Mouse (Mus musculus) neural tube, embryonic 14.5 days (tissue): ENCODE results near the gene Coq9. TPM values are rescaled to one million over a fixed set of nuclear protein-coding genes. Genes with fewer than 3 reads are reported as not detected.

ENCODE experiments used
- ATAC-seq: fragments of 200-750 bp; cut with Nextera tagmentation; 2 replicates; pipeline ENCODE4 v1.8.0; 2017; ENCODE audit warnings: low read depth, mild to moderate bottlenecking, moderate TSS enrichment, moderate library complexity
- H3K27ac ChIP-seq: fragments of 300-500 bp; sonication (generic); 2 replicates; pipeline ENCODE4 v1.5.1; 2014; ENCODE audit warnings: low read depth, mild to moderate bottlenecking, control low read depth, low read length, moderate library complexity, mixed read lengths
- H3K27me3 ChIP-seq: fragments of 300-500 bp; sonication (generic); 2 replicates; pipeline ENCODE4 v1.6.1; 2014; ENCODE audit warnings: low read length; ENCODE audit not compliant: control insufficient read depth, insufficient read depth
- H3K36me3 ChIP-seq: fragments of 300-500 bp; sonication (generic); 2 replicates; pipeline ENCODE4 v1.6.1; 2014; ENCODE audit warnings: low read length, mixed read lengths; ENCODE audit not compliant: control insufficient read depth, insufficient read depth
- H3K4me1 ChIP-seq: fragments of 300-500 bp; sonication (generic); 2 replicates; pipeline ENCODE4 v1.6.1; 2014; ENCODE audit warnings: low read length; ENCODE audit not compliant: control insufficient read depth, insufficient read depth
- H3K4me2 ChIP-seq: fragments of 300-500 bp; sonication (generic); 2 replicates; pipeline ENCODE4 v1.6.1; 2014; ENCODE audit warnings: mild to moderate bottlenecking, low read depth, low read length, control low read depth
- H3K4me3 ChIP-seq: fragments of 300-500 bp; sonication (generic); 2 replicates; pipeline ENCODE4 v1.5.1; 2014; ENCODE audit warnings: low read depth, low read length, control low read depth, mixed read lengths
- H3K9ac ChIP-seq: fragments of 300-500 bp; sonication (generic); replicated peaks from 2 replicates; pipeline ENCODE4 v1.6.1; 2014; ENCODE audit warnings: low read depth, mild to moderate bottlenecking, control low read depth, low read length, mixed read lengths
- H3K9me3 ChIP-seq: fragments of 300-500 bp; sonication (generic); 2 replicates; pipeline ENCODE4 v1.6.1; 2016; ENCODE audit warnings: low read length; ENCODE audit not compliant: control insufficient read depth
- WGBS: fragments of 180-500 bp; shearing (Covaris S2); extraction: QIAGEN DNeasy Blood & Tissue Kit; methylation state at CpG from one replicate; pipeline ENCODE4 v1.1.7; 2014; 5-methylcytosine and 5-hydroxymethylcytosine counted together
- polyA plus RNA-seq: library from polyadenylated mRNA; unstranded; fragments of >200 nt; fragmentation: Nextera tagmentation; extraction: Ambion mirVana; gene quantifications from 2 replicates; pipeline ENCODE4 v1.2.1, GENCODE M21; 2014

The Coq9 gene
- polyA plus RNA-seq, 1 experiment from 2014 or later: 67.1 TPM

DNA sequence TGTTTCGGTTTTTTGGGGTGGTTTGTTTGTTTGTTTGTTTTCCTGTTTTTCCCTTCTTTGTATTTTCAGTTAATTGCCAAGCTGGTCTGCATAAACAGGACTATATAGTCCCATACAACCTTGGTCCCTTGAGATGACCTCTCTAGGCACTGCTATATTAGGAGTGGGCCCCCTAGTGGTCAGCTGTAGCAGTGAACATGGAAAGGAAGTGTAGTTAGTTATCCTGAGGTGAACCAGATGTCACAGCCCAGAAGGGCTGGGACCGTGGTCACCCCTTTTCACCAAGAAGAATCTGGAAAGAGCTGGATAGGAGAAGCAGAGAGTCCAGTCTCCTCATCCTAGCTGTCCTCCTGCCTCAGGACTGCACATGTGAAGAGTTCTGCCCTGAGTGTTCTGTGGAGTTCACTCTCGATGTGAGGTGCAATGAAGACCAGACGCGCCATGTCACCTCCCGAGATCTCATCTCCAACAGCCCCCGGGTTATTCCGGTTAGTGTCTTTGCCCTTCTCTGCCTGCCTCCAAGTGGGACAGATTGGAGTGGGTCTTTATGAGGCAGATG, 23.3 kb downstream of the Coq9 start:
- Histone ChIP-seq H3K9me3 (no peaks in the 10 kb centered on the region), H3K36me3 (peaks cover 39% of the 10 kb centered on the region), H3K4me2 (no peak overlapping the region), H3K27me3 (no peaks in the 10 kb centered on the region), H3K4me3 (no peak overlapping the region), H3K9ac (no peak overlapping the region), H3K4me1 (peaks cover 6% of the 10 kb centered on the region; the same call in 1 of the 2 replicates), H3K27ac (no peak overlapping the region)
- no peak for ATAC-seq
- 72% methylated on average over 8 of the region's 8 CpGs for WGBS

- Histone ChIP-seq H3K4me2 (no peak overlapping the region), H3K36me3 (peaks cover 39% of the 10 kb centered on the region), H3K4me1 (peaks cover 6% of the 10 kb centered on the region; the same call in 1 of the 2 replicates), H3K4me3 (no peak overlapping the region), H3K9me3 (no peaks in the 10 kb centered on the region), H3K27me3 (no peaks in the 10 kb centered on the region), H3K9ac (no peak overlapping the region), H3K27ac (no peak overlapping the region)
- 92% methylated on average over 12 of the region's 12 CpGs for WGBS
- ATAC-seq: no peak
Measured at GRCm38 (mm10) chr8:94862487-94863220, 24.5 kb downstream of the Coq9 start.

DNA sequence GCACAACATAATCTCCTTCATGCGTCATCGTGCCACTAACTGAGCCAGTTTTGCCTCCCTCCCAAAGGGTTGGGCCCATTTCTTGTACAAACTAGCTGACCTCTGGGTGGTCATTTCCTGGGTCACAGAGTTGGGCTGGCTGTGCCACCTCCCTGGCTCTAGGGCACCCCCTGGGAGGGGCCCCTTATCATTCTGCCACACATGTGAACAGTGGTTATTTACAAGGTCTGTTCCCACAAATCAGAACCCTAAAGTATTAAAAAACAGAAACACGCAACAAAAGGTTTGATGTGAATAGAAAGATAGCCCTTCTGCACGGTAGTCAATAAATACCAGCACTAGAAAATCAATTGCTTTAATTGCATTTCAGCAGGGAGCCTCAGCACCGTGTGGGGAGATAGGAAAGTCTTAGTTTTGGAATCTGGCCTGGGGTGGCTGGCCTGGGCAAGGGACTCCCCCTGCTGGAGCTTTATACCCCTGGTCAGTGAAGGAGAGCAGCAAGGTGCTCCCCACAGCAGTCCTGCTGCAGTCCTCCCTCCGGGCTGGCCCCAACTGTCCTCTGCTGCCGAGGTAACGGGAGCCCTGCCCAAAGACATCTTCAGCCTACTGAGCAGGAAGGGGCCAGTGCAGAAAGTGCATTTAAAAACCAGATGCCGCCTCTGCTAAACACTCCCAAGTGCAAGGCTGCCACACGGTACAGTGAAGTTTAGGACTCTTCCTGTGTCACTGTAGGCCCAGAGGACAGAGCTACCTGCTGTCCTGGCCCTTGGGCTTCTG, 26.0 kb downstream of the Coq9 start:
- Histone ChIP-seq H3K27me3 (no peaks in the 10 kb centered on the region), H3K36me3 (peaks cover 39% of the 10 kb centered on the region), H3K9ac (no peak overlapping the region), H3K9me3 (no peaks in the 10 kb centered on the region), H3K4me2 (no peak overlapping the region), H3K27ac (no peak overlapping the region), H3K4me3 (no peak overlapping the region), H3K4me1 (peaks cover 7% of the 10 kb centered on the region)
- no peak for ATAC-seq
- 66% methylated on average over 10 of the region's 10 CpGs for WGBS

DNA sequence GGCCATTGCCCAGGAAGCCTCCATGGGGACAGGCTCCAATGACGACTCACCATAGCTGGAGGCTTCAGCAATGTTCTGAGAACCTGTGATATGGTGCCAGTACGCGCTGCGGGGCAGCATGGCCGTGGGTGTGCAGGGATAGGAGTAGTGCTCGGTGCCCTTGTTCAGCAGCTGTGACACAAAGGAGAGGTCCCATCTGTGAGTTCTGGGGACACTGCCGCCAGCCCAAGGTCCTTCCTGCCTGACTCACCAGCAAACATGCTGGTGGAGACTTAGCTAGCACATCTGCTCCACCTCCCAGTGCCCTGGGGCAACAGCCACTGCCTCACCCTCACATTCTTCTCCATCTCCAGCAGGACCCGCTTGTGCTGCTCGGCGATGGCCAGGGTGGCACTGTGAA, 27.2 kb downstream of the Coq9 start:
- 72% methylated on average over 10 of the region's 10 CpGs for WGBS
- H3K9me3 ChIP-seq: no peaks in the 10 kb centered on the region
- no peak overlapping the region for H3K27ac ChIP-seq
- H3K27me3 ChIP-seq: no peaks in the 10 kb centered on the region
- H3K4me2 ChIP-seq: no peak overlapping the region
- ATAC-seq: no peak
- H3K4me3 ChIP-seq: no peak overlapping the region
- H3K36me3 ChIP-seq: peaks cover 39% of the 10 kb centered on the region
- H3K9ac ChIP-seq: no peak overlapping the region
- H3K4me1 ChIP-seq: peaks cover 16% of the 10 kb centered on the region

GRCm38 (mm10) chr8:94866921-94867320, 28.8 kb downstream of the Coq9 start:
- Histone ChIP-seq H3K9ac (no peak overlapping the region), H3K9me3 (no peaks in the 10 kb centered on the region), H3K4me2 (no peak overlapping the region), H3K27ac (no peak overlapping the region), H3K27me3 (no peaks in the 10 kb centered on the region), H3K4me1 (peaks cover 19% of the 10 kb centered on the region), H3K4me3 (no peak overlapping the region), H3K36me3 (peaks cover 35% of the 10 kb centered on the region)
- ATAC-seq: no peak
- WGBS: 89% methylated on average over 9 of the region's 9 CpGs

DNA sequence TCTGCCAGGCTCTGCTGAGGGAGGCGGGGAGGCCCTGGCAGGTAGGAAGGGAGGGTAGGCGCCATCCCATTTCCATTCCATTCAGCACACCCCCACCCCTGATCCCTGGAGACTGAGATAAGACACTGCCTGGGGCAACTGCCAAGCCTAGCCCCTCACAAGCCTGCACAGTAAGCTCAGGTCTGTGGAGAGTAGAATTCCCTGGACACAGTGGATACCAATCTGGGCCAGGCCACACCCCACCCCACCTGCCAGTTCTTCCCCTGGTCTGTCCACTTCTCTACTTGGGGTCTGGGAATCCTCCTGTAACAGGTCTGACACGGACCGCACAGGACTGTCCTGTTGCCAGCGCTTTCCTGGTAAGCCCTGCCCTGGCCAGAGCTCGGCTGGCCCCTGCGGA, 31.0 kb downstream of the Coq9 start:
- Histone ChIP-seq H3K4me2 (peak overlapping the region; percentile 75), H3K36me3 (peaks cover 20% of the 10 kb centered on the region), H3K27me3 (no peaks in the 10 kb centered on the region), H3K27ac (0 out of 2 replicates have a peak overlapping the region, but pooled peaks have one; percentile 10), H3K9me3 (no peaks in the 10 kb centered on the region), H3K4me3 (peak overlapping the region; percentile 59), H3K4me1 (peaks cover 19% of the 10 kb centered on the region), H3K9ac (peak overlapping the region; percentile 72)
- 60% methylated on average over 7 of the region's 7 CpGs for WGBS
- ATAC-seq: no peak

- Histone ChIP-seq H3K27ac (no peak overlapping the region), H3K4me2 (peak overlapping the region; percentile 75), H3K4me3 (peak overlapping the region; percentile 59), H3K36me3 (peaks cover 13% of the 10 kb centered on the region), H3K9me3 (no peaks in the 10 kb centered on the region), H3K9ac (peak overlapping the region; percentile 72), H3K27me3 (peaks cover 7% of the 10 kb centered on the region), H3K4me1 (peaks cover 20% of the 10 kb centered on the region)
- no peak for ATAC-seq
- 14% methylated on average over 4 of the region's 4 CpGs for WGBS
Measured at GRCm38 (mm10) chr8:94870003-94870402, 31.9 kb downstream of the Coq9 start.

DNA sequence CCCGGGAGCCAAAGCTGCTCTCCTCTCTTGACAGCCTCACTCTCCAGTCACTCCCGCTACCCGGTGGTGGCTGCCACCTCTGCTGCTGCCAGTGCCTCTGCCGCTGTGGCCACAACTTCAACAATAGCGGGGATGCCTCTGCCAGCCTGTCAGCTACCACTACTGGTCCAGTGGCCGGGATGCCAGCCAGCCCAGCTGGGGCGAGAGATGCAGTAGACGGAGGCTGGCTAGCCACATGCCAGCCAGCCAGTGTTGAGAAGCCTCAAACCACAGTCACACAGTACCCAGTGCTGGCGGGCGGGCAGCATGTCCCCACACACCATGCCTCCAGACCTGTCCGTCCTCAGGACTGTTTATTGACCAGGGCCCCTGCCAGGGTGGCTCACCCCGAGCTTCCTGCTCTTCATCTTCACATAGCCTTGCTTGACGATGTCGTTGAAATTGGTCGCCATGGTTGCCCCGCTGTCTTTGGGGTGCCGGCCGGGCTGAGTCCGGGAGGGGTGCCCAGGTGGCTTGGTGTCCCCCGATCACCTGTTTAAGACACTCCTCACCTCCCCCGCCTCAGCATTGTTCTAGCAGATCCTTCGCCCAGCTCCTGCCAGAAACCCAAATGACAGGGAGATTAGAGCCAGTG, 32.5 kb downstream of the Coq9 start:
- H3K4me3 ChIP-seq: peak overlapping the region; percentile 59
- peak overlapping the region; percentile 25 for H3K27ac ChIP-seq
- no peaks in the 10 kb centered on the region for H3K9me3 ChIP-seq
- peaks cover 26% of the 10 kb centered on the region for H3K4me1 ChIP-seq
- H3K27me3 ChIP-seq: peaks cover 10% of the 10 kb centered on the region
- peak overlapping the region; percentile 72 for H3K9ac ChIP-seq
- under 1% methylated on average over 22 of the region's 22 CpGs for WGBS
- H3K4me2 ChIP-seq: peak overlapping the region; percentile 75
- peak; percentile 65 for ATAC-seq
- H3K36me3 ChIP-seq: peaks cover 7% of the 10 kb centered on the region
